ENCODE assay signal across 12 mouse cellular contexts in the genomic region with DNA sequence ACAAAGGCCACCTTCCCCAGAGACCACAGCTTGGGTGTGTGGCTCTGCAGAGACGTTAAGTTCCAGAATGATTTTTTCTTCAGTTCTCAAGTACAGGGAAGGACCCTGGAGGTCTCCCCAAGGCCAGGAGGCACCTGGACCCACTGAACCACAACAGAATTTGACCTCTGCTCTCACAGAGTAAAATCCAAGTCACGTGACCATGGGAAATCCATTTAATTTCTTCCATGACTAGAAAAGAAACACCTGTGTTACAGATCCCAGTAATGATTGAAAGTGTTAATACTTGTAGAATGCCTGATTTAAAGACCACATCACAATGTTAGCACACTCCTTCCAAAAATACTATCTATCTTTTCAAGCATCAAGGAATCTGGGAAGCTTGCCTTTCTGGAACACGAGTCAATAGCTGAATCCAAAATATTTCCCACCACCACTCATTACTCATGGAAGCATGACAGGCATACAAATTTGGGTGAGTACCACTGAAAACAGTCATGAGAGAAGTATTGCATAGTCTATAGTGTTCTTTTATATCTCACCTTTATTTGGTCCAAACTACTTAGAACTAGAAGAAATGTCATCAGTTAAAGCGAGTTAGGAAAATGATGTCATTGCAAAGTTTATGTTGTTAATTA.
"Had no signal": no experiment of that assay in that cellular context is flagged by ENCODE, and none has a peak within 500 bp of the region (broad histone marks: within the 10 kb centered on the region; RNA-seq: fewer than 3 reads in every experiment).

No protein-coding gene starts in this region.

- H3K27ac ChIP-seq: kidney, embryonic 15.5 days; left cerebral cortex, adult 2 months; liver, embryonic 13.5 days had no signal

- H3K4me1 ChIP-seq: liver, embryonic 13.5 days had no signal

- H3K27me3 ChIP-seq: kidney, embryonic 15.5 days had no signal

- DNase-seq: kidney, adult 2 months; kidney, postnatal 10 days; kidney, postnatal 36 days; liver, embryonic 13.5 days; lung, adult 2 months; lung, postnatal 14 days; lung, postnatal 4 days; midbrain, embryonic 14.5 days; thymus, adult 18-20 months; thymus, postnatal 14 days had no signal

- H3K36me3 ChIP-seq: kidney, embryonic 15.5 days; liver, embryonic 13.5 days had no signal

- H3K9ac ChIP-seq: kidney, embryonic 15.5 days; liver, embryonic 13.5 days had no signal

- H3K4me3 ChIP-seq: kidney, embryonic 15.5 days; left cerebral cortex, adult 2 months; liver, embryonic 13.5 days had no signal

- H3K9me3 ChIP-seq: kidney, embryonic 15.5 days; liver, embryonic 13.5 days had no signal
